Mouse (Mus musculus): ENCODE measurements around the gene Sema4c. TPM values are rescaled to one million over a fixed set of nuclear protein-coding genes. Genes with fewer than 3 reads are reported as not detected.

Gene Sema4c
- polyA plus RNA-seq, 1 experiment from 2014 or later = 3.9 TPM

GRCm38 (mm10) chr1:36567818-36568603 lies 9.9 kb upstream of the Sema4c start:
- ATAC-seq = no peak
- Histone ChIP-seq H3K4me2 (replicated peaks; ENCODE audit: low read depth) (no peak overlapping the region), H3K27me3 (replicated peaks; ENCODE audit: control insufficient read depth, insufficient read depth, low read length) (no peaks in the 10 kb centered on the region), H3K9ac (ENCODE audit: low read depth, low read length) (no peak overlapping the region), H3K36me3 (ENCODE audit: control insufficient read depth, insufficient read depth) (no peaks in the 10 kb centered on the region), H3K4me1 (replicated peaks; ENCODE audit: control insufficient read depth, insufficient read depth, low read length) (0 out of 2 replicates have a peak, but pooled peaks cover 2% of the 10 kb centered on the region), H3K27ac (ENCODE audit: low read depth, low read length) (peak overlapping the region; percentile 50; the same call in 1 of the 2 replicates), H3K4me3 (ENCODE audit: low read depth, low read length) (no peak overlapping the region), H3K9me3 (ENCODE audit: control insufficient read depth) (no peaks in the 10 kb centered on the region)
- 62% methylated on average over 21 of the region's 21 CpGs for WGBS
- no peak for TF ChIP-seq CTCF (IDR thresholded peaks at IDR 0.05; ENCODE audit: low read depth)

- no peak overlapping the region for H3K9ac ChIP-seq (ENCODE audit: low read depth, low read length)
- no peak overlapping the region for H3K4me3 ChIP-seq (ENCODE audit: low read depth, low read length)
- H3K4me1 ChIP-seq (replicated peaks; ENCODE audit: control insufficient read depth, insufficient read depth, low read length) = 0 out of 2 replicates have a peak, but pooled peaks cover 2% of the 10 kb centered on the region
- no peak overlapping the region for H3K4me2 ChIP-seq (replicated peaks; ENCODE audit: low read depth)
- H3K9me3 ChIP-seq (ENCODE audit: control insufficient read depth) = no peaks in the 10 kb centered on the region
- WGBS = 49% methylated on average over 2 of the region's 2 CpGs
- TF ChIP-seq CTCF (IDR thresholded peaks at IDR 0.05; ENCODE audit: low read depth) = 0 out of 2 replicates have a peak, but pooled peaks have one; percentile 13
- ATAC-seq = no peak
- no peaks in the 10 kb centered on the region for H3K36me3 ChIP-seq (ENCODE audit: control insufficient read depth, insufficient read depth)
- H3K27ac ChIP-seq (ENCODE audit: low read depth, low read length) = no peak overlapping the region
- no peaks in the 10 kb centered on the region for H3K27me3 ChIP-seq (replicated peaks; ENCODE audit: control insufficient read depth, insufficient read depth, low read length)
These were observed 8.3 kb upstream of the Sema4c start for GRCm38 (mm10) chr1:36566425-36566824.

GRCm38 (mm10) chr1:36564101-36564500 lies 6.0 kb upstream of the Sema4c start:
- Histone ChIP-seq H3K9ac (ENCODE audit: low read depth, low read length) (no peak overlapping the region), H3K9me3 (ENCODE audit: control insufficient read depth) (no peaks in the 10 kb centered on the region), H3K27ac (ENCODE audit: low read depth, low read length) (no peak overlapping the region), H3K27me3 (replicated peaks; ENCODE audit: control insufficient read depth, insufficient read depth, low read length) (no peaks in the 10 kb centered on the region), H3K4me2 (replicated peaks; ENCODE audit: low read depth) (no peak overlapping the region), H3K36me3 (ENCODE audit: control insufficient read depth, insufficient read depth) (no peaks in the 10 kb centered on the region), H3K4me3 (ENCODE audit: low read depth, low read length) (no peak overlapping the region), H3K4me1 (replicated peaks; ENCODE audit: control insufficient read depth, insufficient read depth, low read length) (0 out of 2 replicates have a peak, but pooled peaks cover under 1% of the 10 kb centered on the region)
- no peak for TF ChIP-seq CTCF (IDR thresholded peaks at IDR 0.05; ENCODE audit: low read depth)
- no peak for ATAC-seq
- 73% methylated on average over 6 of the region's 6 CpGs for WGBS

GRCm38 (mm10) chr1:36563632-36564031 lies 5.5 kb upstream of the Sema4c start:
- Histone ChIP-seq H3K9ac (ENCODE audit: low read depth, low read length) (no peak overlapping the region), H3K27me3 (replicated peaks; ENCODE audit: control insufficient read depth, insufficient read depth, low read length) (no peaks in the 10 kb centered on the region), H3K4me3 (ENCODE audit: low read depth, low read length) (no peak overlapping the region), H3K4me1 (replicated peaks; ENCODE audit: control insufficient read depth, insufficient read depth, low read length) (no peaks in the 10 kb centered on the region), H3K4me2 (replicated peaks; ENCODE audit: low read depth) (no peak overlapping the region), H3K36me3 (ENCODE audit: control insufficient read depth, insufficient read depth) (no peaks in the 10 kb centered on the region), H3K27ac (ENCODE audit: low read depth, low read length) (no peak overlapping the region), H3K9me3 (ENCODE audit: control insufficient read depth) (no peaks in the 10 kb centered on the region)
- 71% methylated on average over 4 of the region's 4 CpGs for WGBS
- no peak for ATAC-seq
- no peak for TF ChIP-seq CTCF (IDR thresholded peaks at IDR 0.05; ENCODE audit: low read depth)

- no peak overlapping the region for H3K4me2 ChIP-seq (replicated peaks; ENCODE audit: low read depth)
- 83% methylated on average over 2 of the region's 2 CpGs for WGBS
- H3K9ac ChIP-seq (ENCODE audit: low read depth, low read length) = no peak overlapping the region
- no peak overlapping the region for H3K4me3 ChIP-seq (ENCODE audit: low read depth, low read length)
- H3K9me3 ChIP-seq (ENCODE audit: control insufficient read depth) = no peaks in the 10 kb centered on the region
- H3K36me3 ChIP-seq (ENCODE audit: control insufficient read depth, insufficient read depth) = no peaks in the 10 kb centered on the region
- peak; percentile 27 for TF ChIP-seq CTCF (IDR thresholded peaks at IDR 0.05; ENCODE audit: low read depth)
- no peak overlapping the region for H3K27ac ChIP-seq (ENCODE audit: low read depth, low read length)
- ATAC-seq = 0 out of 2 replicates have a peak, but pooled peaks have one; percentile 5
- no peaks in the 10 kb centered on the region for H3K4me1 ChIP-seq (replicated peaks; ENCODE audit: control insufficient read depth, insufficient read depth, low read length)
- H3K27me3 ChIP-seq (replicated peaks; ENCODE audit: control insufficient read depth, insufficient read depth, low read length) = no peaks in the 10 kb centered on the region
These were observed 5.0 kb upstream of the Sema4c start for GRCm38 (mm10) chr1:36563197-36563596.

GRCm38 (mm10) chr1:36562388-36562787 lies 4.2 kb upstream of the Sema4c start:
- Histone ChIP-seq H3K27ac (ENCODE audit: low read depth, low read length) (no peak overlapping the region), H3K4me3 (ENCODE audit: low read depth, low read length) (no peak overlapping the region), H3K9me3 (ENCODE audit: control insufficient read depth) (no peaks in the 10 kb centered on the region), H3K9ac (ENCODE audit: low read depth, low read length) (no peak overlapping the region), H3K27me3 (replicated peaks; ENCODE audit: control insufficient read depth, insufficient read depth, low read length) (no peaks in the 10 kb centered on the region), H3K4me1 (replicated peaks; ENCODE audit: control insufficient read depth, insufficient read depth, low read length) (no peaks in the 10 kb centered on the region), H3K36me3 (ENCODE audit: control insufficient read depth, insufficient read depth) (no peaks in the 10 kb centered on the region), H3K4me2 (replicated peaks; ENCODE audit: low read depth) (no peak overlapping the region)
- WGBS = 65% methylated on average over 4 of the region's 4 CpGs
- ATAC-seq = no peak
- TF ChIP-seq CTCF (IDR thresholded peaks at IDR 0.05; ENCODE audit: low read depth) = no peak

Measured in intestine, postnatal 0 days (tissue).